Mouse (Mus musculus) G1E-ER4 (cell line): ENCODE data around the gene Alox12b. TPM values are rescaled to one million over a fixed set of nuclear protein-coding genes. Genes with fewer than 3 reads are reported as not detected.

Source experiments
- GATA1 ChIP-seq: IDR thresholded peaks from one replicate; pipeline ENCODE4 v1.8.0; 2012; ENCODE audit warnings: low read length, inconsistent platforms
- polyA plus RNA-seq: library from polyadenylated mRNA; stranded (reverse); fragments of >175 nt; gene quantifications from 2 replicates; pipeline ENCODE4 v1.2.3, GENCODE M21; 2012

Gene Alox12b
- polyA plus RNA-seq = not detected in 2 replicates

DNA sequence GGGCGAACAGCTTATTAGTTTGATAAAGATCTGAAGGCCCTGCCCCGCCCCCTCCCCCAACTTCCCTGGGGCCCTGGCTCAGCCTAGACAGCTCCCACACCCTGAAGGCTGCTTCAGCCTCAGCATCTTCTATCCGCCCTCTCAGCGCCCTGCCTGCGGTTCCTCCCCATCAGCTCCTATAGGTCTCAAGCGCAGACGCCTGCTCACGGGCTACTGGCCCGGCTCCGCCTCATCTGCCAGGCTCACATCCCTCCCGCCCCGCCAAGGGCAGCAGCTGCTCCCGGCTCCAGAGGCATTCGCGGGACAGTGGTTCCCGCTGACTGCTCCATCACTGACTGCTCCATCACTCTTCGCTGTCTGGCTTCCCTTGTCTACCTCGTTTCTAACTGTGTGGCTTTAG is at the start of gene Alox12b:
Gene Alox12b, plus strand, starts transcription at position 190 of the 400 bp plus-strand sequence.
- no peak for TF ChIP-seq GATA1

DNA sequence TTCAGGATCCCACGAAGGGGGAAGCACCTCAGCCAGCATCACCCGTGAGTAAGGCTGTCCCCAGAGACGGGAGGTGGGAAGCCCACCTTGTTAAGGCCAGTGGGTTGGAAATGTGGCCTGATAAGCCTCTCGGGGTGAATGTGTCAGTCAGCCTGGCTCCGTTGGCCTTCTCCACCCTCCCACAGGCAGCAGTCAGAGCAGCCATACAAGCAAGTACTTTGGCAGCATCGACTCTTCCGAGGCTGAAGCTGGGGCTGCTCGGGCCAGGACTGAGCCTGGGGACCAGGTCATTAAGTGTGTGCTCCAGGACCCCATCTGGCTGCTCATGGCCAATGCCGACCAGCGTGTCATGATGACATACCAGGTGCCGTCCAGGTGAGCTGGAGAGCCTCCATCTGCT is 49.1 kb upstream of the Alox12b start:
- TF ChIP-seq GATA1 = no peak

GRCm38 (mm10) chr11:69108223-69108622 is 48.6 kb upstream of the Alox12b start:
- no peak for TF ChIP-seq GATA1

DNA sequence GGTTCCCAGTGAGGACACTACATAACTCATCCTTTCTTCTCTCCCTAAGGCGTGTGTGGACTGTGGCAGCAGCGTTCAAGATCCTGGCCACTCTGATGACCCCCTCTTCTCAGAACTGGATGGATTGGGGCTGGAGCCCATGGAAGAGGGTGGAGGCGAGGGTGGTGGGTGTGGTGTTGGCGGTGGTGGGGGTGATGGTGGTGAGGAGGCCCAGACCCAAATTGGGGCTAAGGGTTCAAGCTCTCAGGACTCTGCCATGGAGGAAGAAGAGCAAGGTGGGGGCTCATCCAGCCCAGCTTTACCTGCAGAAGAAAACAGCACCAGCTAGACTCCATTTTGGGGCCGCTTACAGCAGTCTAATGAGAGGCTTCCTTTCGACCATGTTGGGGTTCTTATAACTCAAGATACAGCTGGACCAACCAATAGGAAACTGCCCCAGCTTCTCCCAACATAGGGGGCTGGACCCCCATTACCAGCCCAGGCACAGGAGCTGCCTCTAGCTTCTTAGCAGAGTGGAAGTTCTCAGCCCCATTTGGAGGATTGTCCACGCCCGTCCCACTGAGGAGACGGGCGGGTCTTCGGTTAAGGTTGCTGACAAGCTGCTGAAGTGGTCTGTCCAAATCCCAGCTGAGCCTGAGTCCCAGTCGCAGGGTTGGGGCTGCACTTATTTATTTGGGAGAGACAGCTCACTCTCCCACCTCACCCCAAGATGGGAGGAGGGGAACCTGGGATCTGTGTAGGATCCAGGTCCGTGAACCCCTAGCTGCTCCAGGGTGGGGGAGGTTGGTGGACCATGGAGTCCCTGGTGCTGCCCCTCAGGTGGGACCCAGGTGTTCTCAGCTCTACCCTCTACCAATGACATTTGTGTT is 47.5 kb upstream of the Alox12b start:
- no peak for TF ChIP-seq GATA1

DNA sequence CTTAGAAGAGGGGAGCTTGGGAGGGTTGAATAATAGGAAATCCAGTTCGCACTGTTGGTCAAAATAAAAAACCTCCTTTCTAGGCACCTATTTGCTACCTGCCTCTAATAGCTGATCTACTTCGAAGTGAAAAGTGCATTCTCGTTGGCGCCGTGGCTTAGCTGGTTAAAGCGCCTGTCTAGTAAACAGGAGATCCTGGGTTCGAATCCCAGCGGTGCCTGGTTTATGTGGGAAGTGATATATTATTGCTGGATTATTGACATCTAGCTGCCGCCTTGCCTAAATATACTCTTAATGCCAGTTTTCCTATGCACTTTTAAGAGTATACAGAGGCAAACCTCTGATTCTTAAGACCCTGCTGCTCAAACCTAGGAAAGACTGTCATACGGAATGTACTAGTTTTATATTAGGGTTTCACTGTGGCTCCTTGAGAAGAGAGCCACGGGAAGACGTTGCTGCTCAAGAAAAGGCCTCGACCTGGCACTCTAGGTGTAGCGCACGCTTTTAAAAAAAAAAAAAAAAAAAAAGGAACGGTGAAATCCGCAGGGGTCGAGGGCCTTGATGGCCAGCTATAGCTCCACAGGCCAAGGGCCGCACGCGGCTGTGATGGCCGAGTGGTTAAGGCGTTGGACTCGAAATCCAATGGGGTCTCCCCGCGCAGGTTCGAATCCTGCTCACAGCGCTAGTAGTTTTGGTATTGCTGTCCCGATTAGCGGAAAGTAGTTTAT is 46.3 kb upstream of the Alox12b start:
- TF ChIP-seq GATA1 = no peak

DNA sequence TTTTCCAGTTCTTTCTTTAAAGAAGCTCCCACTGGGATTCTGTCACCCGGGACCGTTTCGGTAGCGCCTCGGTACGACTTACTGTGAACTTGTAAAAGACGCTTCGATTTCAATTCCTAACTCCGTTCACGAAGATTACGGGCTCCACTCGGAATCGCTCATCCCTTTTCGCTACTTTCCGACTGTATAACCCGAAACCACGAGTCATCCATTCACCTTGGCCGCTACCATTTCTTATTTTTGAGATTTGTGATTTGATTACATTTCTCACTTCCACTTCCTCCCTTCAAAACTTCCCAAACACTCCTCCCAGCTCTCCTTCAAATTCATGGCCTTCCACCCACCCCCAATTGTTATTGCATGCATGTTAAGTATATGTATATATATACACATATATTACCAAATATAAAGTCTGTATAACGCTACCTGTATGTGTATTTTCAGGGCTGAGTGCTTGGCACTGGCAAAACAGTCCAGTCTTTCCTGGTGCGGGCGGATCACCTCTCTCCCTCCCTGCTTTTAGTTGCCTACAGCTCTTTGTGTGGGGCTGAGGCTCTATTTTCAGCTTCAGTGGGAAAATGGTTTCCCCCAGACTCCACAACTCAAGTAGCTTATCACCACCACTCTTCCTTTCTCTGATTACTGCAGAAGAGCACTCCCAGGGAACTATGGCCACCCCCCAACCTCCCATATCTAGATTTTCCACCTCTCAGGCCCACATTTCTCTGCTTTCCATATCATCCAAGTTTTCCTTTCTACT is 45.6 kb upstream of the Alox12b start:
- TF ChIP-seq GATA1 = no peak

DNA sequence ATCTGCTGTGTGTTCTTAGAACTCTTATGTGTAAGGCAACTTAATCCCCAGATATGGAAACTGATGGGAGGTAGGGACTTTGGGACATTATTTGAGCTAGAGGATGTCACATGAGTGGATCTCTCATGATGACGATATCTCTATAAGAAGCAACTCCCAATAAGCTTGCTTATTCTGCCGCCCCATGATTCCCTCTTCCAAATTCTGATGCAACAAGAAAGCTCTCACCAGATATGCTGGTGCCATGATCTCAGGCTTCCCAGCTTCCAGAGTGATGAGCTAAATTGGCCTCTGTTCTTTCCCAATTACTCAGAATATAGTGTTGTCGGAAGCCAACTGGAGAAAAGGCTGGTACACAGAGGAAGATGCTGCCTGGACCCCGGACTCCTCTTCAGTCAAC is 44.9 kb upstream of the Alox12b start:
- no peak for TF ChIP-seq GATA1

DNA sequence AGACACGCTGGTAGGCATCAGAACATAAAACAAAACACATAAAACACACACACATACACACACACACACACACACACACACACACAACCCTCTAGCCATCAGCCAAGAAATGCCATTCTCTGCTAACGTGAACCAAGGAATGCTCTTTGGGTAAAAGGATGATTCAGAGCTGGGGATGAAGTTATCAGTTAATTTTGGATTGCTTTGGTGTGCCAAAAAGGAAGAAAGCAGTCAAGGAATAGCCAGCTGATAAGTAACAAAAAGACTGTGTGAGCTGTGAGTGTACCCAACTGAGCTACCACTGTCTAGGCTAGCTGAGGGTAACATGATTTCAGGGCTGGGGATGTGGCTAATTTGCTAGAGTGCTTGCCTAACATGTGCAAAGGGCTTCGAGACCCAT is 42.8 kb upstream of the Alox12b start:
- TF ChIP-seq GATA1 = no peak

- no peak for TF ChIP-seq GATA1
These were observed 42.2 kb upstream of the Alox12b start for GRCm38 (mm10) chr11:69114621-69115020.

DNA sequence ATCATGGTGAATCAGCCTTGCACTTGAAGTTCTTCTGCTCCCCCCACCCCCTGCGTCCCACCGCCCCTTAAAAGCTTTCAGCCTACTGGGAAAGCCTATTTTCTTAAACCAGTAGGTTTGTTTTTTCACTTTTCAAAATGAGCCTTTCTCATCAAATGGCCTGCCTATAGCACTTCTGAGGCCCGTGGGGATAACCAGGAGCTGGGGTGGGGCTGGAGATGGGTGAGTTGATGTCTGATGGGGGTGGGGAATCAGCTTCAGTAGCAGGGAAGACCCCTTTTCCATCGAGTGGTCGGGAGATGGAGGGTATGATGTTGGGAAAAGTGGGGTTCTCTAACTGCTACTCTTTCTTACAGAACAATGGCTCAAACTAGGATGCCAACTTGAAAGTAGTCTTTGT is 39.9 kb upstream of the Alox12b start:
- no peak for TF ChIP-seq GATA1

GRCm38 (mm10) chr11:69117737-69118695 is 38.8 kb upstream of the Alox12b start:
- no peak for TF ChIP-seq GATA1

GRCm38 (mm10) chr11:69118765-69119164 is 38.0 kb upstream of the Alox12b start:
- no peak for TF ChIP-seq GATA1

- no peak for TF ChIP-seq GATA1
These were observed 37.2 kb upstream of the Alox12b start for GRCm38 (mm10) chr11:69119446-69120155.
